Mouse (Mus musculus) frontal cortex, postnatal 14 days (tissue): ENCODE results near the gene Gm10799.

Experiments used
- DNase-seq, 2 experiments: peaks; one replicate each; pipeline ENCODE4 v3.0.0; 2022; ENCODE audit warnings: low spot score in 2 of 2

The Gm10799 gene

GRCm38 (mm10) chr2:104024656-104025055 lies 43.7 kb downstream of the Gm10799 start:
- no peak for DNase-seq

- DNase-seq: no peak
Observed at GRCm38 (mm10) chr2:104023096-104023495, 45.3 kb downstream of the Gm10799 start.
